Mouse (Mus musculus): ENCODE measurements at regions not wholly inside any gene's neighbourhood (a gene's known extent, or its start where the extent isn't known, plus 50 kb on each side); places are given as distances from the start of the nearest gene placed in this dataset.

- no peaks in the 10 kb centered on the region for H3K9me3 ChIP-seq (replicated peaks; ENCODE audit: control insufficient read depth, low read length)
- no peaks in the 10 kb centered on the region for H3K36me3 ChIP-seq (replicated peaks; ENCODE audit: control insufficient read depth, insufficient read depth, low read length)
- no peak overlapping the region for H3K9ac ChIP-seq (replicated peaks; ENCODE audit: low read depth, low read length)
- TF ChIP-seq EP300 (IDR thresholded peaks at IDR 0.05; ENCODE audit: low read depth) (no peak), CTCF (IDR thresholded peaks at IDR 0.05; ENCODE audit: low read depth) (no peak)
- no peak overlapping the region for H3K4me2 ChIP-seq (ENCODE audit: low read depth, low read length)
- DNase-seq (ENCODE audit: low spot score) (no peak), ATAC-seq (ENCODE audit: insufficient read depth, low read depth) (no peak)
- H3K27me3 ChIP-seq (ENCODE audit: control insufficient read depth, insufficient read depth, low read length) = no peaks in the 10 kb centered on the region
- no peak overlapping the region for H3K4me3 ChIP-seq (ENCODE audit: low read depth, low read length)
- no peaks in the 10 kb centered on the region; the same call in 1 of the 2 replicates for H3K4me1 ChIP-seq (ENCODE audit: control insufficient read depth, insufficient read depth)
- H3K27ac ChIP-seq (ENCODE audit: low read depth) = no peak overlapping the region
- WGBS = 57% methylated on average over 12 of the region's 12 CpGs
These were observed 133.0 kb downstream of the Bcas1 start for GRCm38 (mm10) chr2:170294657-170295056.

GRCm38 (mm10) chr2:170291841-170292655 is 135.6 kb downstream of the Bcas1 start:
- Histone ChIP-seq H3K27me3 (ENCODE audit: control insufficient read depth, insufficient read depth, low read length) (no peaks in the 10 kb centered on the region), H3K4me3 (ENCODE audit: low read depth, low read length) (no peak overlapping the region), H3K36me3 (replicated peaks; ENCODE audit: control insufficient read depth, insufficient read depth, low read length) (no peaks in the 10 kb centered on the region), H3K4me1 (ENCODE audit: control insufficient read depth, insufficient read depth) (no peaks in the 10 kb centered on the region; the same call in 1 of the 2 replicates), H3K9ac (replicated peaks; ENCODE audit: low read depth, low read length) (no peak overlapping the region), H3K9me3 (replicated peaks; ENCODE audit: control insufficient read depth, low read length) (no peaks in the 10 kb centered on the region), H3K4me2 (ENCODE audit: low read depth, low read length) (peak overlapping the region; percentile 20; the same call in 1 of the 2 replicates), H3K27ac (ENCODE audit: low read depth) (peak overlapping the region; percentile 62; the same call in 1 of the 2 replicates)
- TF ChIP-seq EP300 (IDR thresholded peaks at IDR 0.05; ENCODE audit: low read depth) (no peak), CTCF (IDR thresholded peaks at IDR 0.05; ENCODE audit: low read depth) (no peak)
- ATAC-seq (ENCODE audit: insufficient read depth, low read depth) = no peak
- WGBS = 29% methylated on average over 6 of the region's 6 CpGs
- no peak for DNase-seq (ENCODE audit: low spot score)

- DNase-seq (ENCODE audit: low spot score) (no peak), ATAC-seq (ENCODE audit: insufficient read depth, low read depth) (no peak)
- no peak overlapping the region for H3K4me3 ChIP-seq (ENCODE audit: low read depth, low read length)
- no peak overlapping the region for H3K27ac ChIP-seq (ENCODE audit: low read depth)
- no peak overlapping the region for H3K9ac ChIP-seq (replicated peaks; ENCODE audit: low read depth, low read length)
- H3K9me3 ChIP-seq (replicated peaks; ENCODE audit: control insufficient read depth, low read length) = no peaks in the 10 kb centered on the region
- no peaks in the 10 kb centered on the region for H3K36me3 ChIP-seq (replicated peaks; ENCODE audit: control insufficient read depth, insufficient read depth, low read length)
- 87% methylated on average over 9 of the region's 9 CpGs for WGBS
- no peak overlapping the region for H3K4me2 ChIP-seq (ENCODE audit: low read depth, low read length)
- no peaks in the 10 kb centered on the region; the same call in 1 of the 2 replicates for H3K4me1 ChIP-seq (ENCODE audit: control insufficient read depth, insufficient read depth)
- TF ChIP-seq CTCF (IDR thresholded peaks at IDR 0.05; ENCODE audit: low read depth) (no peak), EP300 (IDR thresholded peaks at IDR 0.05; ENCODE audit: low read depth) (no peak)
- H3K27me3 ChIP-seq (ENCODE audit: control insufficient read depth, insufficient read depth, low read length) = no peaks in the 10 kb centered on the region
These were observed 138.2 kb downstream of the Bcas1 start for GRCm38 (mm10) chr2:170289378-170289960.

- no peak for TF ChIP-seq EP300 (IDR thresholded peaks at IDR 0.05; ENCODE audit: low read depth)
- no peak for TF ChIP-seq CTCF (IDR thresholded peaks at IDR 0.05; ENCODE audit: low read depth)
- no peak for DNase-seq (ENCODE audit: low spot score)
- Histone ChIP-seq H3K4me3 (ENCODE audit: low read depth, low read length) (no peak overlapping the region), H3K27me3 (ENCODE audit: control insufficient read depth, insufficient read depth, low read length) (no peaks in the 10 kb centered on the region), H3K4me1 (ENCODE audit: control insufficient read depth, insufficient read depth) (no peaks in the 10 kb centered on the region; the same call in 1 of the 2 replicates), H3K4me2 (ENCODE audit: low read depth, low read length) (no peak overlapping the region), H3K27ac (ENCODE audit: low read depth) (0 out of 2 replicates have a peak overlapping the region, but pooled peaks have one; percentile 34), H3K9me3 (replicated peaks; ENCODE audit: control insufficient read depth, low read length) (no peaks in the 10 kb centered on the region), H3K9ac (replicated peaks; ENCODE audit: low read depth, low read length) (no peak overlapping the region), H3K36me3 (replicated peaks; ENCODE audit: control insufficient read depth, insufficient read depth, low read length) (no peaks in the 10 kb centered on the region)
- no peak for ATAC-seq (ENCODE audit: insufficient read depth, low read depth)
- 78% methylated on average over 7 of the region's 7 CpGs for WGBS
These were observed 138.9 kb downstream of the Bcas1 start for GRCm38 (mm10) chr2:170288787-170289186.

GRCm38 (mm10) chr2:170288196-170288595 is 139.4 kb downstream of the Bcas1 start:
- H3K9ac ChIP-seq (replicated peaks; ENCODE audit: low read depth, low read length) = no peak overlapping the region
- ATAC-seq (ENCODE audit: insufficient read depth, low read depth) = no peak
- H3K9me3 ChIP-seq (replicated peaks; ENCODE audit: control insufficient read depth, low read length) = no peaks in the 10 kb centered on the region
- peak overlapping the region; percentile 97; the same call in 1 of the 2 replicates for H3K4me2 ChIP-seq (ENCODE audit: low read depth, low read length)
- H3K4me3 ChIP-seq (ENCODE audit: low read depth, low read length) = no peak overlapping the region
- H3K27me3 ChIP-seq (ENCODE audit: control insufficient read depth, insufficient read depth, low read length) = no peaks in the 10 kb centered on the region
- no peak for DNase-seq (ENCODE audit: low spot score)
- H3K27ac ChIP-seq (ENCODE audit: low read depth) = peak overlapping the region; percentile 34
- H3K4me1 ChIP-seq (ENCODE audit: control insufficient read depth, insufficient read depth) = no peaks in the 10 kb centered on the region; the same call in 1 of the 2 replicates
- TF ChIP-seq CTCF (IDR thresholded peaks at IDR 0.05; ENCODE audit: low read depth) (no peak), EP300 (IDR thresholded peaks at IDR 0.05; ENCODE audit: low read depth) (no peak)
- 34% methylated on average over 10 of the region's 11 CpGs for WGBS
- H3K36me3 ChIP-seq (replicated peaks; ENCODE audit: control insufficient read depth, insufficient read depth, low read length) = no peaks in the 10 kb centered on the region

Data from heart, postnatal 0 days (tissue).